Mouse (Mus musculus) E14TG2a.4 (cell line): Measurements from ENCODE around the gene Sorbs2.

Experiments
- H3K27me3 ChIP-seq: 2 replicates; pipeline ENCODE4 v1.6.1; 2014; ENCODE audit warnings: low read length, control low read depth; ENCODE audit not compliant: insufficient read depth
- H3K36me3 ChIP-seq: 2 replicates; pipeline ENCODE4 v1.6.1; 2014; ENCODE audit warnings: low read length, control low read depth; ENCODE audit not compliant: insufficient read depth
- H3K4me1 ChIP-seq: replicated peaks from 2 replicates; pipeline ENCODE4 v1.6.1; 2014; ENCODE audit warnings: low read depth, low read length, control low read depth
- H3K4me3 ChIP-seq: replicated peaks from 2 replicates; pipeline ENCODE4 v1.5.1; 2014; ENCODE audit warnings: mild to moderate bottlenecking, low read length
- H3K9me3 ChIP-seq: 2 replicates; pipeline ENCODE4 v1.6.1; 2014; ENCODE audit warnings: low read length, control low read depth
- CTCF ChIP-seq: conservative IDR thresholded peaks from 2 replicates; pipeline ENCODE4 v1.5.1; 2014; ENCODE audit warnings: low read length
- NANOG ChIP-seq: IDR thresholded peaks from 2 replicates; pipeline ENCODE4 v1.6.1; 2014; ENCODE audit warnings: borderline replicate concordance, low read length, mixed read lengths
- POU5F1 ChIP-seq: IDR thresholded peaks from 2 replicates; pipeline ENCODE4 v1.6.1; 2014; ENCODE audit warnings: low read length, borderline replicate concordance

Gene Sorbs2

DNA sequence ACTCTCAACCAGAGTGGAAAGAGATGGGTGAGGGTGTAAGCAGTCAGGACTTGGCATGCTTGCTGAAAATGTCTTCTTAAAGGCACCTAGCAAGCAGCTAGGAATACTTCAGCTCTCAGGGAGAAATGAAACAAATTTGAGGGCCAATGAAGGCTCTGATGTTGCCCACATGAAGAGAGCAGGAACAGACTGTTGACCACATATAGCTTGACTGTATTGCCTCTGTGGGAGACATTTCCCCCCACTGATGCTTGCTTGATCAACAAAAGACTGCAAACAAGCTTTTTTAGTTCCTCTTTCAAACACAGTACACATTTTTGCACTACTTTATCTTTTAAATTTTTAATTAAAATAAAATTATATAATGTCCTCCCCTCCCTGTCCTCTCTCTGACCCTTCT, 131.9 kb downstream of the Sorbs2 start:
- TF ChIP-seq CTCF: no peak
- Histone ChIP-seq H3K9me3 (no peaks in the 10 kb centered on the region), H3K4me3 (no peak overlapping the region), H3K4me1 (no peaks in the 10 kb centered on the region), H3K27me3 (no peaks in the 10 kb centered on the region), H3K36me3 (no peaks in the 10 kb centered on the region)

DNA sequence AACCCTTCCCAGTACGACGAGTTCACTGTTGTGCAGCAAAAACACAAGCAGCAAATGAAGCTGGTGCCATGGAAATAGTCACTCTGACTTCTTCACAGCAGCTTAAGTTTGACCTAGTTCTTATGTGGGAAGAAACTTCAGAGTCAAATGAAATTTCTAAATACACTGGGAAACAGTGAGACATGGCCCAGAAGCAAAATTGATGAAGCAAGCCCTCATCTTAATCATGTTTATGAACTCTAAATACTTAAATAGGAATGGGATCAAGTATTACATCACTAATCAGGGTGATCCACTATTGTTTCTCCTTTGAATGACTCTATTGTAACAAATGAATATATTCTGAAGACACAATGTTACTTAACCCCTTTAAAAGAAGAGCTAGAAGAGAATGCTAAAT, 137.1 kb downstream of the Sorbs2 start:
- Histone ChIP-seq H3K4me1 (no peaks in the 10 kb centered on the region), H3K36me3 (no peaks in the 10 kb centered on the region), H3K27me3 (no peaks in the 10 kb centered on the region), H3K9me3 (no peaks in the 10 kb centered on the region), H3K4me3 (no peak overlapping the region)
- TF ChIP-seq POU5F1: no peak
- no peak for TF ChIP-seq NANOG
- TF ChIP-seq CTCF: no peak

DNA sequence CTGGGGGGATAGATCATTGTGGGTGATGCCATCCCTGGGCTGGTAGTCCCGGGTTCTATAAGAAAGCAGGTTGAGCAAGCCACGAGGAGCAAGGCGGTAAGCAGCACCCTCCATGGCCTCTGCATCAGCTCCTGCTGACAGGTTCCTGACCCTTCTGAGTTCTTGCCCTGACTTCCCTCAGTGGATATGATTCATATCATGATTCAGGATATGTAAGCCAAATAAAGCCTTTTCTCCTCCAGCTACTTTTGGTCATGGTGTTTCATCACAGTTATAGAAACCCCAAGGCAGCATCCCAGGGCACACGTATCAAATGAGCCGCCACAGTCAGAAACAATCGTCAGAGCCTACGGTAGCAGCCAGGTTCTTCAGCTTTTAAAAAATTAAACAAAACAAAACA, 141.5 kb downstream of the Sorbs2 start:
- Histone ChIP-seq H3K4me1 (no peaks in the 10 kb centered on the region), H3K4me3 (no peak overlapping the region), H3K27me3 (no peaks in the 10 kb centered on the region), H3K9me3 (no peaks in the 10 kb centered on the region), H3K36me3 (no peaks in the 10 kb centered on the region)
- TF ChIP-seq NANOG (no peak), CTCF (no peak), POU5F1 (no peak)

DNA sequence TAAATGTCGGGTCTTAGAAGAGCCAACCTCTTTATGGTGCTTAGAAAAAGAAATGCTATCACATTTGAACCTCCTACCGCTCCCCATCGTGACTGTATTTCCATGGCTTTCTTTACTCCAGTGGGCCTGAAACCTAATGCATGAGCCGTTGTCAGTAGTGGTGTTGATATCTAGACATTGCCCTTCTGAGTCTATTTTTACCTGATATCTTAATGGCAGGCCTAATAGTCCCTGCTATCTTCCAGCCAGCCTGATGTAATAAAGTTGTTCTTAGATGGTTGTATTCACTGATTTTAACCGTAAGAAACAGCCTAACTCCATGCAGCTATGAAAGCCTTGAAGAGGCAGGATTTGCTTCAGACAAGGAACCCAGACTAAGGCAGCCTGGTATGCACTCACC, 142.4 kb downstream of the Sorbs2 start:
- no peaks in the 10 kb centered on the region for H3K27me3 ChIP-seq
- H3K9me3 ChIP-seq: no peaks in the 10 kb centered on the region
- H3K4me3 ChIP-seq: no peak overlapping the region
- no peaks in the 10 kb centered on the region for H3K36me3 ChIP-seq
- no peak for TF ChIP-seq POU5F1
- no peak for TF ChIP-seq NANOG
- TF ChIP-seq CTCF: no peak
- H3K4me1 ChIP-seq: no peaks in the 10 kb centered on the region

DNA sequence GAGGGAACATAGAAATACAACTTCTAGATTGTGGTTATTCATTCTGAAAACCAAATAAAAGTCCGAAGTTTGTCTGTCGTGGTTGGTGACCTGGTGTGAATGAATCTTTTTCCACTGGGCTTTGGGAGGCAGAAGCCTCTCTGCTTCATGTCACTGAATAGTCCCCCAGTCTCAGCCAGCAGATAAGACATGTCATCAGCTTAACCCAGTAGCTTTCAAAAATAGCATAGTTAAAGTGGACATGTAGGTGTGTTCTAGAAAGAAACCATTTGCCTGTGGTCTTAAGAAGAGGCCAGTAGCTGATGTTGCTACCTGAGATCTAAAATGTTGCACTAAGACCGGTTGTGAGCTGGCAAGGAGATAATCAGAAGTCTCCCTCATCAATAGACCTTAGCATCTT, 150.4 kb downstream of the Sorbs2 start:
- Histone ChIP-seq H3K27me3 (no peaks in the 10 kb centered on the region), H3K4me3 (no peak overlapping the region), H3K9me3 (peaks cover 9% of the 10 kb centered on the region; the same call in 1 of the 2 replicates), H3K36me3 (no peaks in the 10 kb centered on the region), H3K4me1 (no peaks in the 10 kb centered on the region)
- TF ChIP-seq NANOG (no peak), POU5F1 (no peak), CTCF (no peak)

- Histone ChIP-seq H3K4me1 (no peaks in the 10 kb centered on the region), H3K4me3 (no peak overlapping the region), H3K9me3 (peaks cover 15% of the 10 kb centered on the region; the same call in 1 of the 2 replicates), H3K36me3 (no peaks in the 10 kb centered on the region), H3K27me3 (no peaks in the 10 kb centered on the region)
- TF ChIP-seq POU5F1: no peak
- TF ChIP-seq CTCF: no peak
- no peak for TF ChIP-seq NANOG
These were observed 151.1 kb downstream of the Sorbs2 start for GRCm38 (mm10) chr8:45658458-45659325.

DNA sequence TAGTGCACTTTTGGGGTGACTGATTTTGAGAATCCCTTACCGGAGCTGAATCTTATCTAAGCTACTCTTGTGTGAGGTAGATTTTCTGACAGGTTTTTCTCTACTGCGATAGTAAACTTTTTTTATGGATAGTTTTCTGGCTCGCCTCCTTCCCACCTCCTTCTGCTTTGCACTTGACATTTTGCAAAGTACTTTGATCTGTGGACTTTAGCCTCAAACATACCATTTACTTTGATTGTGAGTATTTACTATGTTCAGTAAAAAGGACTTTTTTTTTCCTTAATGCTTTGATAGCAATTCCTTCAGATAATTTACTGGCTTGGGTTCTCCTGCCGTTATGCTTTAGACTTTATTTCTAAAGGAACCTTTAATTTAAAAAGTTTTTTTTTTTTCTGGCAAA, 151.9 kb downstream of the Sorbs2 start:
- no peak for TF ChIP-seq CTCF
- no peak for TF ChIP-seq NANOG
- TF ChIP-seq POU5F1: no peak
- Histone ChIP-seq H3K4me3 (no peak overlapping the region), H3K9me3 (peaks cover 17% of the 10 kb centered on the region; the same call in 1 of the 2 replicates), H3K27me3 (no peaks in the 10 kb centered on the region), H3K4me1 (no peaks in the 10 kb centered on the region), H3K36me3 (no peaks in the 10 kb centered on the region)

GRCm38 (mm10) chr8:45660570-45660969, 153.0 kb downstream of the Sorbs2 start:
- Histone ChIP-seq H3K4me3 (no peak overlapping the region), H3K36me3 (no peaks in the 10 kb centered on the region), H3K9me3 (peaks cover 17% of the 10 kb centered on the region; the same call in 1 of the 2 replicates), H3K27me3 (no peaks in the 10 kb centered on the region), H3K4me1 (no peaks in the 10 kb centered on the region)
- no peak for TF ChIP-seq POU5F1

GRCm38 (mm10) chr8:45661605-45662004, 154.0 kb downstream of the Sorbs2 start:
- H3K27me3 ChIP-seq: no peaks in the 10 kb centered on the region
- H3K36me3 ChIP-seq: no peaks in the 10 kb centered on the region
- TF ChIP-seq CTCF (no peak), NANOG (no peak), POU5F1 (no peak)
- no peaks in the 10 kb centered on the region for H3K4me1 ChIP-seq
- H3K4me3 ChIP-seq: no peak overlapping the region
- peaks cover 17% of the 10 kb centered on the region; the same call in 1 of the 2 replicates for H3K9me3 ChIP-seq
